Mouse (Mus musculus) limb, embryonic 14.5 days (tissue): ENCODE results near the gene Ccdc146. TPM values are rescaled to one million over a fixed set of nuclear protein-coding genes. Genes with fewer than 3 reads are reported as not detected.

Source experiments
- ATAC-seq: fragments of 200-750 bp; cut with Nextera tagmentation; 2 replicates; pipeline ENCODE4 v1.8.0; 2017; ENCODE audit warnings: low read depth, moderate number of reproducible peaks, moderate TSS enrichment; ENCODE audit not compliant: low FRiP score
- DNase-seq: peaks from one replicate; pipeline ENCODE4 v3.0.0-alpha.2; 2015; ENCODE audit warnings: low spot score
- H3K27ac ChIP-seq: fragments of 300-500 bp; sonication (generic); replicated peaks from 2 replicates; pipeline ENCODE4 v1.5.1; 2014; ENCODE audit warnings: low read depth, mild to moderate bottlenecking, low read length, moderate library complexity, mixed read lengths
- H3K27me3 ChIP-seq: fragments of 300-500 bp; sonication (generic); 2 replicates; pipeline ENCODE4 v1.6.1; 2014; ENCODE audit warnings: low read length, mixed read lengths; ENCODE audit not compliant: control insufficient read depth, insufficient read depth
- H3K36me3 ChIP-seq: fragments of 300-500 bp; sonication (generic); 2 replicates; pipeline ENCODE4 v1.6.1; 2014; ENCODE audit warnings: mild to moderate bottlenecking, low read length, moderate library complexity, mixed read lengths; ENCODE audit not compliant: control insufficient read depth, insufficient read depth
- H3K4me1 ChIP-seq: fragments of 300-500 bp; sonication (generic); 2 replicates; pipeline ENCODE4 v1.6.1; 2014; ENCODE audit warnings: antibody characterized with exemption, low read length, mixed read lengths; ENCODE audit not compliant: control insufficient read depth, insufficient read depth
- H3K4me2 ChIP-seq: fragments of 300-500 bp; sonication (generic); replicated peaks from 2 replicates; pipeline ENCODE4 v1.6.1; 2014; ENCODE audit warnings: low read depth, mild to moderate bottlenecking, low read length, moderate library complexity; ENCODE audit not compliant: severe bottlenecking
- H3K4me3 ChIP-seq: fragments of 300-500 bp; sonication (generic); replicated peaks from 2 replicates; pipeline ENCODE4 v1.5.1; 2014; ENCODE audit warnings: low read length
- H3K9ac ChIP-seq: fragments of 300-500 bp; sonication (generic); 2 replicates; pipeline ENCODE4 v1.6.1; 2014; ENCODE audit warnings: mild to moderate bottlenecking, low read depth, low read length, moderate library complexity; ENCODE audit not compliant: severe bottlenecking
- H3K9me3 ChIP-seq: fragments of 300-500 bp; sonication (generic); 2 replicates; pipeline ENCODE4 v1.6.1; 2016; ENCODE audit warnings: low read length; ENCODE audit not compliant: control insufficient read depth
- POLR2A ChIP-seq: fragments of 200-500 bp; IDR thresholded peaks from 2 replicates; pipeline ENCODE4 v1.8.0; 2012; ENCODE audit warnings: inconsistent platforms, mild to moderate bottlenecking, moderate library complexity, borderline replicate concordance; ENCODE audit not compliant: insufficient read depth, insufficient read length; ENCODE audit errors: extremely low read depth
- WGBS: fragments of 180-500 bp; shearing (Covaris S2); extraction: QIAGEN DNeasy Blood & Tissue Kit; methylation state at CpG from one replicate; pipeline ENCODE4 v1.1.7; 2014; 5-methylcytosine and 5-hydroxymethylcytosine counted together
- polyA plus RNA-seq, 2 experiments: library from polyadenylated mRNA; depleted of rRNA in 1 of 2; stranded (reverse) in 1 of 2; unstranded in 1 of 2; fragments of >200 nt; fragmentation: Nextera tagmentation in 1 of 2; extraction: Ambion mirVana in 1 of 2; gene quantifications; 2 replicates each; pipeline versions ENCODE4 v1.2.1 to v1.2.3; 2012 to 2014

Gene Ccdc146
- polyA plus RNA-seq, 2 experiments: 0.09 to 0.18 TPM

DNA sequence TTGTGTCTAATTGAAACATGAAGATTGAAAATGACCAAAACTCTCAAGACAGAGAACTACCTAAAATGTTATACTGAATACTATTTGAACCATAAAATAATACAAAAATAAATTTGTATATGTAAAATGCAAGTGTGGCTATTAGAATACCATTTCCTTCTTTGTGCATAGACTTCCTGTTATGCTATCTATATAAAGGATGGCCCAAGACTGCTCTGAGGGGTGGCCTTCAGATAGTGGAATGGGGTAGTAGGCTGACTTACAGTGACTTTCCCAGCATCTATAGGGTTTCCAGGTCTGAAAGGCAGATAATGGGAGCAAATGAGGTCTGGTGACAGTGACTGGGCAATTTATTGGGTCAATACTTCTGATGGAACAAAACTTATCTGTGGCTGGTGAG, 37.1 kb downstream of the Ccdc146 start:
- no peak overlapping the region for H3K4me2 ChIP-seq
- no peak for TF ChIP-seq POLR2A
- no peak overlapping the region for H3K4me3 ChIP-seq
- no peaks in the 10 kb centered on the region for H3K27me3 ChIP-seq
- ATAC-seq (no peak), DNase-seq (no peak)
- no peak overlapping the region for H3K9ac ChIP-seq
- H3K36me3 ChIP-seq: no peaks in the 10 kb centered on the region
- peaks cover 6% of the 10 kb centered on the region; the same call in 1 of the 2 replicates for H3K4me1 ChIP-seq
- no peak overlapping the region for H3K27ac ChIP-seq
- no peaks in the 10 kb centered on the region for H3K9me3 ChIP-seq

DNA sequence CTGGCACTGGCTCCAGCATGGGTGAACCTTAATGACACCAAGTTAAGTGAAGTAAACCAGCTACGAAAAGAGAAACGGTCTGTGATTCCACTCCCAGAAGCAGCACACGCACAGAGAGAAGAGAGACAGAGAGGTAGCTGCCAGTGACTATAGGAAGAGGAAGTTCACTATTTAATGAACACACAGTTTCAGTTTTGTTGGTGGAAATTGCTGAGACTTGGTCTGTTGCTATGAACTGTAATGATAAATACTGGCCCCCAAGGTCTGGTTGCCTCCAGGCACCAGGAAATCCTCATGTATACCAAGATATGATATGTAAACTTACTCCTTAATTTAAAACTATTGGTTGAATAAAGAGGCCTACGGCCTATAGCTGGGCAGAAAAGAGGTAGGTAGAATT, 38.0 kb downstream of the Ccdc146 start:
- TF ChIP-seq POLR2A: no peak
- no peaks in the 10 kb centered on the region for H3K9me3 ChIP-seq
- H3K9ac ChIP-seq: no peak overlapping the region
- peaks cover 6% of the 10 kb centered on the region; the same call in 1 of the 2 replicates for H3K4me1 ChIP-seq
- H3K36me3 ChIP-seq: no peaks in the 10 kb centered on the region
- no peak overlapping the region for H3K4me3 ChIP-seq
- 87% methylated on average over 4 of the region's 4 CpGs for WGBS
- H3K27ac ChIP-seq: no peak overlapping the region
- H3K4me2 ChIP-seq: no peak overlapping the region
- no peaks in the 10 kb centered on the region for H3K27me3 ChIP-seq
- ATAC-seq (no peak), DNase-seq (no peak)

DNA sequence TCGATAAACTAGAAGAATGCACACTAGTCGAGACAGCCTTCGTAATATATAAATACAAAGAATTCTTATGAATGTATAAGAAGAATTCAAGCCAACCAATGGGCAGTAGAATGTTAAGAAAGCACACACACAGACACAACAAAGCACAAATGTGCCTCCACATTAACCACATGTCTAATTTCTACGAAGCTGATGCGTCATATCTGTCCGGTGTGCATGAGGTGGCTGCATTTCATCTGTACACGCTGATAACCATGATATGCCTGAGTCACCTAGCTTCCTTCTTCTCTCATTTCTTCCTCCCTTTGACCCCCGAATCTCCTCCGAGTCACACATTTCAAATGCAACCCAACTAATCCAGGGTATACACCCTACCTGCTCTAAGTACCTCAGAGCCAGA, 39.5 kb downstream of the Ccdc146 start:
- no peak for DNase-seq
- no peak for ATAC-seq
- Histone ChIP-seq H3K27me3 (no peaks in the 10 kb centered on the region), H3K36me3 (no peaks in the 10 kb centered on the region), H3K4me1 (peaks cover 6% of the 10 kb centered on the region; the same call in 1 of the 2 replicates), H3K27ac (no peak overlapping the region), H3K4me3 (no peak overlapping the region), H3K9ac (no peak overlapping the region), H3K9me3 (no peaks in the 10 kb centered on the region), H3K4me2 (no peak overlapping the region)
- TF ChIP-seq POLR2A: no peak
- WGBS: 92% methylated on average over 9 of the region's 9 CpGs

DNA sequence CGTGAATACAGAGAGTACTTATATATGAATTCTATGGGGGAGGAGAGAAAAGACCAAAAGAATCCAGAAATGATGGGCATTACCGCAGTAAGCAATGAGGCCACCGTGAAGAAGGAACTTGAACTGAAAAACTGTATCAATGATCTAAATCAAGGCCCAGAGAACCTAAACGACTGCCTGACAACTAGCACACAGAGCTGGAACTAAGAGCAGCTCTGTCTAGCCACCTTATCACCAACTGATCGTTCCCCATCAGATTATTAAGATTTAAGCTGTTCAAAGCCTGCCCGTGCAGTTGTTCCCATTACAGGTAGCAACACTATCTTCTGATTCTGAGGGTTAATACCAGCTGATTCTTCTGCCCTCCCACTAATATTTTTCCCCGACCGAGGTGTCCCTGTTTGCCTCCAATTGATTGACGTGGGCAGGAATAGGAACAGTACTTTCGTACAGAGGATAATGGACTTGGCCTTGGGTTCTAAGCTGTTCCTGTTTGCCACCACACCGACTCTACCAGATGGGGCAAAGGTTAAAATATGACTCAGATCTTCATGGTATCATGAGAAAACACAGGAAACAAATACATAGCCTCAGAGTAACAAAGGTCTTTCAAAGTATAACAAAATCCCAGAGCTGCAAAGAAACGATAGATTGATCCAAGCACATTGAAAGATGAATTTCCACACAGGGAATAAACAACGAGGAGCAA, 40.1 kb downstream of the Ccdc146 start:
- peaks cover 6% of the 10 kb centered on the region; the same call in 1 of the 2 replicates for H3K4me1 ChIP-seq
- no peaks in the 10 kb centered on the region for H3K9me3 ChIP-seq
- H3K9ac ChIP-seq: no peak overlapping the region
- no peaks in the 10 kb centered on the region for H3K27me3 ChIP-seq
- no peak overlapping the region for H3K4me3 ChIP-seq
- no peak overlapping the region for H3K27ac ChIP-seq
- no peak for ATAC-seq
- 83% methylated on average over 13 of the region's 13 CpGs for WGBS
- H3K4me2 ChIP-seq: no peak overlapping the region
- no peaks in the 10 kb centered on the region for H3K36me3 ChIP-seq
- DNase-seq: no peak
- no peak for TF ChIP-seq POLR2A

DNA sequence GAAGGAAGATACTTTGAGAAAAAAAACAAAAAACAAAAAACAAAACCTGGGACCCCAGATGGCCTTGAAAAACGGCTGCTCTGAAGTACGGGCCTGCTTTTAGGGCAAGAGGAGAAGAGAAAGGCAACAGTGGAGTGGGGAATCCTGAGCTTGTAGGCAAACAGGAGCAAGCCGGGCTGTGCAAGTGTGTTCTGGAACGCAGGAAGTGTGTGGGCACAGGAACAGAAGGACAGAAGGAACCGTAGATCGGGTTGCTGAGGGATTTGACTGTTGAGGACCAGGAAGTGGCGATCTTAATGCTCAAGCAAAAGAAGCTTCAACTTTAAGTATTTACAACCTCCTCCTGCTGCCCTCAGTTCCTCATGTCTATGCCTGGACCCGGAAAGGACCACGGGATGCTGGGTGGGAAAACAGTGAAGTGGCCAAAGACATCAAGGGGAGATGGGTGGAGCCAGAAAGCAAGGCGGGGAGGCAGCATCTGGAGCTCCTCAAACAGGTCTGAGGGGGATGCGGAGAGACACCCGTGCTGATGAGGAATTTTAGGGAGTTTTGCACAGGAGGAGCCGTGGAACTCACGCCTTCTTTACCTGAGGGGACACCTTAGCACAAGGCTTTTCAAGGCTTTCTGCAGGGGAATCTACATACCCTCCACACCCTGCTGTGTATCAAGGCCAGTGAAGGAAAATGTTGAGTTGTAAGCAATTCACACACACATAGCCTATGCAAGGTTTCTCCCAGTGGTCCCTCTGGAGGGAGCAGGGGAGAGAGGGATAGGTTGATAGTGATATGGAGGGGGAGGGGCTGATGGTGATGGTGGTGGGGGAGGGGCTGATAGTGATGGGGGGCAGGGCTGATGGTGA, 40.9 kb downstream of the Ccdc146 start:
- Histone ChIP-seq H3K4me2 (no peak overlapping the region), H3K27me3 (no peaks in the 10 kb centered on the region), H3K36me3 (no peaks in the 10 kb centered on the region), H3K9me3 (no peaks in the 10 kb centered on the region), H3K4me1 (peaks cover 6% of the 10 kb centered on the region; the same call in 1 of the 2 replicates), H3K9ac (no peak overlapping the region), H3K4me3 (no peak overlapping the region), H3K27ac (no peak overlapping the region)
- 33% methylated on average over 14 of the region's 14 CpGs for WGBS
- ATAC-seq (no peak), DNase-seq (no peak)
- no peak for TF ChIP-seq POLR2A
